Mouse (Mus musculus) lung, postnatal 0 days (tissue): ENCODE data around the gene Mrln. TPM values are rescaled to one million over a fixed set of nuclear protein-coding genes. Genes with fewer than 3 reads are reported as not detected.
A peak's percentile ranks its signal among the peaks of the same experiment; 100 is the strongest.

ENCODE experiments used
- ATAC-seq: fragments of 200-750 bp; cut with Nextera tagmentation; 2 replicates; pipeline ENCODE4 v1.8.0; 2017; ENCODE audit warnings: moderate library complexity
- DNase-seq: peaks from one replicate; pipeline ENCODE4 v3.0.0-alpha.2; 2016; ENCODE audit warnings: low spot score
- H3K27ac ChIP-seq: fragments of 300-500 bp; sonication (generic); 2 replicates; pipeline ENCODE4 v1.5.1; 2014; ENCODE audit warnings: antibody characterized with exemption, mild to moderate bottlenecking, low read length, mixed read lengths
- H3K27me3 ChIP-seq: fragments of 300-500 bp; sonication (generic); replicated peaks from 2 replicates; pipeline ENCODE4 v1.6.1; 2014; ENCODE audit warnings: low read length, mixed read lengths; ENCODE audit not compliant: insufficient read depth
- H3K36me3 ChIP-seq: fragments of 300-500 bp; sonication (generic); 2 replicates; pipeline ENCODE4 v1.6.1; 2014; ENCODE audit warnings: low read length, mixed read lengths; ENCODE audit not compliant: insufficient read depth
- H3K4me1 ChIP-seq: fragments of 300-500 bp; sonication (generic); 2 replicates; pipeline ENCODE4 v1.6.1; 2014; ENCODE audit warnings: antibody characterized with exemption, low read depth, low read length, mixed read lengths; ENCODE audit not compliant: insufficient read depth
- H3K4me2 ChIP-seq: fragments of 300-500 bp; sonication (generic); replicated peaks from 2 replicates; pipeline ENCODE4 v1.6.1; 2014; ENCODE audit warnings: low read depth, mild to moderate bottlenecking, low read length, moderate library complexity, mixed read lengths
- H3K4me3 ChIP-seq: fragments of 300-500 bp; sonication (generic); 2 replicates; pipeline ENCODE4 v1.5.1; 2014; ENCODE audit warnings: low read depth, low read length
- H3K9ac ChIP-seq: fragments of 300-500 bp; sonication (generic); replicated peaks from 2 replicates; pipeline ENCODE4 v1.6.1; 2014; ENCODE audit warnings: low read depth, mild to moderate bottlenecking
- H3K9me3 ChIP-seq: fragments of 300-500 bp; sonication (generic); 2 replicates; pipeline ENCODE4 v1.6.1; 2016; ENCODE audit warnings: low read length, mixed read lengths
- CTCF ChIP-seq: IDR thresholded peaks from 2 replicates; pipeline ENCODE4 v1.5.1; 2016; ENCODE audit warnings: antibody characterized with exemption, mild to moderate bottlenecking
- EP300 ChIP-seq: IDR thresholded peaks from 2 replicates; pipeline ENCODE4 v1.6.1; 2016; ENCODE audit warnings: antibody characterized with exemption, mild to moderate bottlenecking, control low read depth
- WGBS: fragments of 180-500 bp; shearing (Covaris S2); extraction: QIAGEN DNeasy Blood & Tissue Kit; methylation state at CpG from one replicate; pipeline ENCODE4 v1.1.7; 2014; 5-methylcytosine and 5-hydroxymethylcytosine counted together
- polyA plus RNA-seq: library from polyadenylated mRNA; unstranded; fragments of >200 nt; fragmentation: Nextera tagmentation; extraction: Ambion mirVana; gene quantifications from 2 replicates; pipeline ENCODE4 v1.2.1, GENCODE M21; 2015

The Mrln gene
- 1.6 and 1.8 TPM in 2 replicates for polyA plus RNA-seq

DNA sequence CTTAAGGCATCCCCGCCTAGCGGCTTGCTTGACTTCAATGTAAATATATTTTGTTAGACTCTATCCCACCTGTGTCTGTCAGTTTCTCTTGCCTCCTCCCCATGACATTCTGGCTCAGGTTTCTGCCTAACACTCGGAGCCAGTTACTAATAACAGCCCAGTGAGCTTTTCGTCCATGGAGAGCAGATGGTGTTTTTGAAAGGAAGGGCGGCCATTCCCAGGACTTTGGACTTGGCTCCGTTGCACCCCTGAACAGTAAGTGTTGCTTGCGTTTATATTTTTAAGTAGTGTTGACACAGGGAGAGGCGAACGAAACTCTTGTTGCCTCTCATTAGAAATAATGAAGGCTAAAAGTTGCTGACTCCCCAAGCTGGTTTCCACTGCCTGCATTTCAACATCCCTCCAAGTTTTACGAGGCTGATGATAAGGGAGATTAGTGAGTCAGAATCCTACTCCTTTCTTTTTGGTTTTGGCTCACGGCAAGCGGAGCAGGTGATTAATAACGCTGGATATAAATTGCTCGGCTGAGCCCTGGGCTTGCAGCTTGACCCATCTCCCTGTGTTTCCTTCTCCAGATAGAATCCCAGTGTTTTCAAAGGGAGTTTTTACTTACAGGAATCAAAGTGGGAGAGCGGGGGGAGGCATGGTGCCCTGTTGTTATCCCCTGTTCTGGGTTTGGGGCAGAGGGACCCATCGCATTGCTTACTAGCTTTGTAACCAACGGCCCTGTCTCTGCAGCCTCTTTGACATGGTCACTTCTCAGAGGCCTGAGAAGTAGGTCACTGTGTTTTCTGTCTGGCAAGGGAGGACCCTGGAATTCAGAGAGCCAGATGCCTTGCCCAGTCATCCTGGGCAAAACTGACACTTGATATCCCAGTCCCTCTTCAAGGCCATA is at the start of gene Mrln:
TSS of gene Mrln (plus strand) at position 160 of the 895 bp plus-strand sequence.
- ATAC-seq (peak; percentile 44; the same call in 1 of the 2 replicates), DNase-seq (peak; percentile 75)
- 0 out of 2 replicates have a peak within 1 kb of the TSS, but pooled peaks have one; percentile 14 for H3K4me2 ChIP-seq
- no peak within 1 kb of the TSS for H3K9ac ChIP-seq
- TF ChIP-seq EP300, result 0 out of 2 replicates have a peak, but pooled peaks have one; percentile 20
- no peak for TF ChIP-seq CTCF
- H3K27ac ChIP-seq, result 0 out of 2 replicates have a peak within 1 kb of the TSS, but pooled peaks have one; percentile 15
- no peak within 1 kb of the TSS for H3K4me3 ChIP-seq
- H3K9me3 ChIP-seq, result no peaks in the 10 kb centered on the region
- H3K36me3 ChIP-seq, result no peaks in the 10 kb centered on the region
- H3K27me3 ChIP-seq, result no peaks in the 10 kb centered on the region
- 38% methylated on average over 17 of the region's 17 CpGs for WGBS
- H3K4me1 ChIP-seq, result no peaks in the 10 kb centered on the region

DNA sequence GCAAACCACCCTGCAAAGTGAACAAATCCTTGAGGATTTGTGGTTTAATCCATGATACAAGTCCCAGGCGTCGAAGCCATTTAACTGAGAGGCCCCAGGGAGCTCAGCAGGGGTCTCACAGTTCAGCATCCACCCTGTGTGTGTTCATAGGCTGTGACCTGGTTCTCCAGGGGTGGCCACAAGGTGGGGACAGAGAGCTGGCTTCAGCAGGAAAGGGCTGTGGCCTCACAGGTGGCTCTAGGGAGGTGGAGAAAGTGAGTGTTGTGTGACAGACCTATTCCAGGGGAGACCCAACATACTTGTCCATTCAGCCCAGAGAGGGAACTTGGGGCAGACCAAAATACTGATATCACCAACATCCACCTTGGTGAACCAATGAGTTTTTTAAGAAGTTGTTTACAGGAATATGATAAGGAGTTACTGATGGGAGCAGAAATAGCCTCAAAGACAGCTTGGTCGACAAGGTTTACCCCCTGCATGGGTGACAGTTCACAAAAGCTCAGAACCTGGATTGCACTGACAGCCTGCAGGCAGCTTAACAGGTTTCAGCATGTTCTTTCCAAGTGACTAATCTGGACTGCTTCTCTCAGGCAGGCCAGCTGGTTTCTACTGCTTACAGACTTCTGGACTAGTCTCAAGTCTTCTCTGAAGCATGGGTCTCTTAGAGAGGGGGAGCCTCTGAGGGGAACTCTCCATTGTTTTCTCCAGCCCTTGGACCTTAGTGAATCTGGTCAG is 47.9 kb upstream of the Mrln start:
- Histone ChIP-seq H3K4me1 (no peaks in the 10 kb centered on the region), H3K27me3 (no peaks in the 10 kb centered on the region), H3K9ac (no peak overlapping the region), H3K36me3 (peaks cover 13% of the 10 kb centered on the region; the same call in 1 of the 2 replicates), H3K4me2 (no peak overlapping the region), H3K9me3 (no peaks in the 10 kb centered on the region), H3K27ac (no peak overlapping the region), H3K4me3 (no peak overlapping the region)
- TF ChIP-seq CTCF (peak; percentile 68), EP300 (no peak)
- ATAC-seq (no peak), DNase-seq (no peak)
- WGBS, result 78% methylated on average over 3 of the region's 3 CpGs

- TF ChIP-seq EP300 (no peak), CTCF (no peak)
- WGBS, result 81% methylated on average over 12 of the region's 12 CpGs
- Histone ChIP-seq H3K27ac (no peak overlapping the region), H3K4me3 (no peak overlapping the region), H3K4me2 (no peak overlapping the region), H3K36me3 (peaks cover 10% of the 10 kb centered on the region; the same call in 1 of the 2 replicates), H3K9me3 (no peaks in the 10 kb centered on the region), H3K27me3 (no peaks in the 10 kb centered on the region), H3K4me1 (no peaks in the 10 kb centered on the region; the same call in 1 of the 2 replicates), H3K9ac (no peak overlapping the region)
- DNase-seq, result no peak
- ATAC-seq, result no peak
These were observed 44.7 kb upstream of the Mrln start for GRCm38 (mm10) chr10:70159651-70160320.

DNA sequence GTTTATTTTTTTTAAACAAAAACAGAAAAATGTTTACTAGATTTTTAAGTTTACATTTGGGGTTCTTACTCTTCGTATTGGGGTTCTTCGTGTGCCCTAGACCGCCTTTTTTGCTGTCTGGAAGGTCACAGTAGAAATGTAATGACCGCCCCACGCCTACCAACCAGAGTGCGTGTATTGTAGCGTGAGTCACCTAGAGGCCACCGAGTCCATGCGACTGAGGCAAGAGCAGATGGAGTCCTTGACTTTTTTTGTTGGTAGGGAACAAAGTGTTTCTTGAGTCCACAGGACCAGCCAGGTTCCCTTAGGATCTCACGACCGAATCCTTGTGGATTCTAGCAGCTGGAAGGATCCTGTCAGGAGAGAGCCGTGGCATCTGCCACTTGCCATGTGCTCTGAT is 43.7 kb upstream of the Mrln start:
- Histone ChIP-seq H3K9me3 (no peaks in the 10 kb centered on the region), H3K27ac (no peak overlapping the region), H3K9ac (no peak overlapping the region), H3K36me3 (no peaks in the 10 kb centered on the region), H3K4me1 (peaks cover 2% of the 10 kb centered on the region; the same call in 1 of the 2 replicates), H3K4me3 (no peak overlapping the region), H3K27me3 (no peaks in the 10 kb centered on the region), H3K4me2 (no peak overlapping the region)
- ATAC-seq (no peak), DNase-seq (no peak)
- WGBS, result 82% methylated on average over 12 of the region's 12 CpGs
- TF ChIP-seq CTCF, result no peak
- no peak for TF ChIP-seq EP300

DNA sequence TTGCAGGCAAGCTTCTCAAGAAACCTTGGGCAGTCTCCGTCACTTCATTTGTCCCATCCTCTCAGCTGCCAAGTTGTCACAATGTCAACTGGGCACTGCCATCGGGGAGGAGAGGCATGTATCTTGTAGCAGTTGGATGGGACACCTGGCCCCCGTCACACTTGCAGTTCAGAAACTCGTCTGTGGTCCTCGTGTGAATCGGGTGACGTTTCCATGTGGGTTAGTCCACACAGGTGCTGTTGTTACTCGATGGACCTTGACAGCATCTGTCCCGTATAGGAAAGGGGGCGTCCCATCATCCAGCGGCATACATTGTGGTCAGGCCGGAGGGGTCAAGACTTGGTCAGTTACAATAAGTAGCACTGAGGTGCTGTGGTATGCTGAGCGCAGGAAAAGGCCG is 43.0 kb upstream of the Mrln start:
- Histone ChIP-seq H3K9ac (no peak overlapping the region), H3K4me1 (peaks cover 2% of the 10 kb centered on the region; the same call in 1 of the 2 replicates), H3K9me3 (no peaks in the 10 kb centered on the region), H3K4me3 (no peak overlapping the region), H3K4me2 (no peak overlapping the region), H3K27me3 (no peaks in the 10 kb centered on the region), H3K36me3 (no peaks in the 10 kb centered on the region), H3K27ac (no peak overlapping the region)
- 93% methylated on average over 14 of the region's 14 CpGs for WGBS
- DNase-seq, result no peak
- ATAC-seq, result no peak
- TF ChIP-seq CTCF (no peak), EP300 (no peak)

DNA sequence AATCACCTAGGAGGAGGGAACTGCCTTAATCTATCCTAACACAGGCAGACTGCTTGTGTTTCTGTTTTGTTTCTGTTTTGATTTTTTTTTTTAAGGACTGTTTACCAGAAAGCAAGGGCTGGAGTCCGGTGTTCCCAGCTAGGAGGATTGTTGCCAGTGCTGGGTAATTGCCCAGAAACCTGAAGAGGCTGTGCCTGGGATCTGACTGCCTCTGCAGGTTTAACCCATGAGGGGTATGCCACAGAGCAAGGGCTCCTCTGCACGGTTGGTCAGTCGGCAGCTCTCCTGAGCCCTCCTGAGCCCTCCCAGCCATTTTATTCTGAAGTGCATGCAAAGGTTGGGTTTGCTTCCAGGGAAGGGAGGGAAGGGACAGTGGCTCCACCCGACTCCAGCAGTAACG is 40.8 kb upstream of the Mrln start:
- ATAC-seq, result no peak
- H3K4me1 ChIP-seq, result peaks cover 2% of the 10 kb centered on the region; the same call in 1 of the 2 replicates
- DNase-seq, result no peak

More for the DNA sequence above, 40.8 kb upstream of the Mrln start:
- H3K4me2 ChIP-seq, result no peak overlapping the region
- no peaks in the 10 kb centered on the region for H3K9me3 ChIP-seq
- no peak overlapping the region for H3K9ac ChIP-seq
- no peak overlapping the region for H3K27ac ChIP-seq
- H3K27me3 ChIP-seq, result no peaks in the 10 kb centered on the region
- 54% methylated on average over 5 of the region's 5 CpGs for WGBS
- TF ChIP-seq EP300 (no peak), CTCF (no peak)
- H3K36me3 ChIP-seq, result no peaks in the 10 kb centered on the region
- no peak overlapping the region for H3K4me3 ChIP-seq
